Mouse (Mus musculus): ENCODE data around the gene Slc25a47.

GRCm38 (mm10) chr12:108850886-108851285 lies 15.0 kb downstream of the Slc25a47 start:
- TF ChIP-seq POLR2A (IDR thresholded peaks at IDR 0.05; ENCODE audit: borderline replicate concordance, low read depth, low read length), result no peak
- TF ChIP-seq CTCF (IDR thresholded peaks at IDR 0.05; ENCODE audit: low read depth, low read length), result no peak

All from bone marrow macrophage, adult 2 months (primary cell).